Mouse (Mus musculus): ENCODE data around the gene Clpp.

- TF ChIP-seq POLR2A (IDR thresholded peaks at IDR 0.05; ENCODE audit: low read depth, low read length) = no peak
- no peak for TF ChIP-seq CTCF (IDR thresholded peaks at IDR 0.05; ENCODE audit: extremely low read depth, insufficient read depth, insufficient read length, insufficient replicate concordance)
Observed at GRCm38 (mm10) chr17:57007137-57007905, 17.2 kb downstream of the Clpp start.

Data from spleen, adult 2 months (tissue).